Mouse (Mus musculus): ENCODE measurements around the gene Lad1.

DNA sequence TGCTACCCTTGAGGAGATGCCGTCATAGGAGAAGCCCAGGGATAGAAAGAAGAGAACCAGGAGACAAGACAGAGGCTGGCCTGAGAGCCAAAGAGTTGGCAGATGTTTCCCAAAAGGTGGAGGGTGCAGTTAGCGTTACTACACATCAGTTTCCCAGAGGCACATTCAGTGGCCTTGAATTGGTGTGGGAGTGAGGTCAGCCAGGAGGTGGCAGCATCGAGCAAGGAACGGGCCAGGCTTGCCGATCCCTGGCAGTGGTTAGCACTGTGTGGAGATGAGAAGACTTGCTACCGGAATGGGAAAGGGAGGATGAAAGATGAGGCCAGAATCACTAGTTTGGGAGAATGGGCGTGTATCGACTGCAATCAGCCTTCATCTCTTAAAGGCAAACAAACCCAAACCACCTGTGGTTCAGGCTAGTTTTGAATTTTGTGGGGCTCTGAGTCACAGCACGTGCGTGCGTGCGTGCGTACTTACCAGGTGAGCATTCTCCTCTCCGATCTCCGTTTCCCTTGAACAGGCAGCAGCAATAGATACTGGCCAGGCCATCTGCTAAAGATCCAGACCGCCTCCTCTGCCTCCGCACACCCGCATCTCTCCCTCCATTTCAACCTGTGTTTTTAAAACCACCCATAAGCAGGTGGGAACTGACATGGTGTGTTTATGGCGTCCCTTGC, 47.3 kb downstream of the Lad1 start:
- TF ChIP-seq POLR2A (IDR thresholded peaks at IDR 0.05; ENCODE audit: insufficient read depth, low read depth, low read length) (no peak), CTCF (IDR thresholded peaks at IDR 0.05; ENCODE audit: insufficient read depth, low read depth, low read length) (peak; percentile 83)

All from olfactory bulb, adult 2 months (tissue).